Mouse (Mus musculus) ovary, postnatal 36 days (tissue): ENCODE measurements at regions not wholly inside any gene's neighbourhood (a gene's known extent, or its start where the extent isn't known, plus 50 kb on each side); places are given as distances from the start of the nearest gene placed in this dataset.

Experiments
- DNase-seq: peaks from one replicate; pipeline ENCODE4 v3.0.0; 2022; ENCODE audit warnings: low spot score, mixed read lengths

GRCm38 (mm10) chr8:103808171-103808570 is 293.3 kb upstream of the Cdh5 start:
- no peak for DNase-seq

- DNase-seq: no peak
Observed at GRCm38 (mm10) chr8:103808580-103808979, 292.8 kb upstream of the Cdh5 start.

- DNase-seq: no peak
Observed at GRCm38 (mm10) chr8:103809140-103809539, 292.3 kb upstream of the Cdh5 start.

GRCm38 (mm10) chr8:103813954-103814591 is 287.4 kb upstream of the Cdh5 start:
- DNase-seq: no peak

GRCm38 (mm10) chr8:103816101-103816894 is 285.1 kb upstream of the Cdh5 start:
- no peak for DNase-seq

GRCm38 (mm10) chr8:103823541-103823940 is 277.9 kb upstream of the Cdh5 start:
- no peak for DNase-seq

- no peak for DNase-seq
Observed at GRCm38 (mm10) chr8:103824747-103825146, 276.7 kb upstream of the Cdh5 start.

GRCm38 (mm10) chr8:103825289-103825688 is 276.1 kb upstream of the Cdh5 start:
- no peak for DNase-seq

GRCm38 (mm10) chr8:103830416-103830815 is 271.0 kb upstream of the Cdh5 start:
- no peak for DNase-seq

GRCm38 (mm10) chr8:103839990-103840389 is 261.4 kb upstream of the Cdh5 start:
- DNase-seq: no peak

GRCm38 (mm10) chr8:103845964-103846363 is 255.5 kb upstream of the Cdh5 start:
- no peak for DNase-seq

- no peak for DNase-seq
Observed at GRCm38 (mm10) chr8:103846382-103846976, 254.9 kb upstream of the Cdh5 start.

GRCm38 (mm10) chr8:103849785-103850184 is 251.6 kb upstream of the Cdh5 start:
- no peak for DNase-seq

GRCm38 (mm10) chr8:103851286-103851685 is 250.1 kb upstream of the Cdh5 start:
- DNase-seq: no peak

- DNase-seq: no peak
Observed at GRCm38 (mm10) chr8:103853048-103853447, 248.4 kb upstream of the Cdh5 start.

- no peak for DNase-seq
Observed at GRCm38 (mm10) chr8:103855291-103855690, 246.1 kb upstream of the Cdh5 start.

- DNase-seq: no peak
Observed at GRCm38 (mm10) chr8:103859130-103859529, 242.3 kb upstream of the Cdh5 start.

- peak; percentile 10 for DNase-seq
Observed at GRCm38 (mm10) chr8:103873598-103874502, 227.6 kb upstream of the Cdh5 start.

- DNase-seq: no peak
Observed at GRCm38 (mm10) chr8:103874506-103874905, 226.9 kb upstream of the Cdh5 start.

- no peak for DNase-seq
Observed at GRCm38 (mm10) chr8:103879505-103879904, 221.9 kb upstream of the Cdh5 start.

- DNase-seq: peak; percentile 21
Observed at GRCm38 (mm10) chr8:103880431-103881145, 220.8 kb upstream of the Cdh5 start.

GRCm38 (mm10) chr8:103881146-103881486 is 220.3 kb upstream of the Cdh5 start:
- peak; percentile 30 for DNase-seq
